Mouse (Mus musculus): Measurements from ENCODE around the gene Eif4e1b.
A peak's percentile ranks its signal among the peaks of the same experiment; 100 is the strongest.

Gene Eif4e1b

GRCm38 (mm10) chr13:54799701-54800100, 15.9 kb downstream of the Eif4e1b start:
- DNase-seq (ENCODE audit: low spot score in 2 of 2) = peak; percentile 49 to 72

- DNase-seq (ENCODE audit: low spot score in 2 of 2) = no peak
Measured at GRCm38 (mm10) chr13:54800206-54800605, 16.4 kb downstream of the Eif4e1b start.

GRCm38 (mm10) chr13:54803010-54803409, 19.2 kb downstream of the Eif4e1b start:
- no peak for DNase-seq (ENCODE audit: low spot score in 2 of 2)

- no peak for DNase-seq (ENCODE audit: low spot score in 2 of 2)
Measured at GRCm38 (mm10) chr13:54805134-54805838, 21.5 kb downstream of the Eif4e1b start.

GRCm38 (mm10) chr13:54806434-54806976, 22.7 kb downstream of the Eif4e1b start:
- DNase-seq (ENCODE audit: low spot score in 2 of 2) = no peak

GRCm38 (mm10) chr13:54808067-54808466, 24.3 kb downstream of the Eif4e1b start:
- no peak for DNase-seq (ENCODE audit: low spot score in 2 of 2)

GRCm38 (mm10) chr13:54811476-54811875, 27.7 kb downstream of the Eif4e1b start:
- DNase-seq (ENCODE audit: low spot score in 2 of 2) = no peak

- no peak for DNase-seq (ENCODE audit: low spot score in 2 of 2)
Measured at GRCm38 (mm10) chr13:54813381-54813780, 29.6 kb downstream of the Eif4e1b start.

- no peak for DNase-seq (ENCODE audit: low spot score in 2 of 2)
Measured at GRCm38 (mm10) chr13:54818399-54819254, 34.8 kb downstream of the Eif4e1b start.

- no peak for DNase-seq (ENCODE audit: low spot score in 2 of 2)
Measured at GRCm38 (mm10) chr13:54821106-54821505, 37.3 kb downstream of the Eif4e1b start.

- no peak for DNase-seq (ENCODE audit: low spot score in 2 of 2)
Measured at GRCm38 (mm10) chr13:54821931-54822330, 38.1 kb downstream of the Eif4e1b start.

- no peak for DNase-seq (ENCODE audit: low spot score in 2 of 2)
Measured at GRCm38 (mm10) chr13:54824111-54824931, 40.5 kb downstream of the Eif4e1b start.

- no peak for DNase-seq (ENCODE audit: low spot score in 2 of 2)
Measured at GRCm38 (mm10) chr13:54827992-54828391, 44.2 kb downstream of the Eif4e1b start.

- no peak for DNase-seq (ENCODE audit: low spot score in 2 of 2)
Measured at GRCm38 (mm10) chr13:54828508-54828907, 44.7 kb downstream of the Eif4e1b start.

GRCm38 (mm10) chr13:54829450-54829849, 45.7 kb downstream of the Eif4e1b start:
- DNase-seq (ENCODE audit: low spot score in 2 of 2) = no peak

GRCm38 (mm10) chr13:54836351-54837030, 52.7 kb downstream of the Eif4e1b start:
- DNase-seq (ENCODE audit: low spot score in 2 of 2) = no peak

GRCm38 (mm10) chr13:54837061-54837460, 53.3 kb downstream of the Eif4e1b start:
- DNase-seq (ENCODE audit: low spot score in 2 of 2) = no peak

GRCm38 (mm10) chr13:54837471-54837889, 53.7 kb downstream of the Eif4e1b start:
- no peak for DNase-seq (ENCODE audit: low spot score in 2 of 2)
